Mouse (Mus musculus) bone marrow, adult 2 months (tissue): ENCODE data around the gene Hmgcl. TPM values are rescaled to one million over a fixed set of nuclear protein-coding genes. Genes with fewer than 3 reads are reported as not detected.

Source experiments
- H3K27ac ChIP-seq: fragments of 200-500 bp; 2 replicates; pipeline ENCODE4 v1.5.1; 2012; ENCODE audit warnings: low read depth, mild to moderate bottlenecking, control low read depth, inconsistent platforms, low read length; ENCODE audit not compliant: control insufficient read depth, poor library complexity, insufficient read depth
- H3K4me1 ChIP-seq: fragments of 200-500 bp; 2 replicates; pipeline ENCODE4 v1.6.1; 2011; ENCODE audit warnings: low read length; ENCODE audit not compliant: control insufficient read depth, insufficient read depth
- H3K4me3 ChIP-seq: fragments of 200-500 bp; replicated peaks from 2 replicates; pipeline ENCODE3; 2011; ENCODE audit warnings: mild to moderate bottlenecking, low read depth, low read length, control low read depth; ENCODE audit not compliant: control insufficient read depth
- CTCF ChIP-seq: fragments of 200-500 bp; IDR thresholded peaks from 2 replicates; pipeline ENCODE4 v1.5.1; 2011; ENCODE audit warnings: low read length, control low read depth; ENCODE audit not compliant: control insufficient read depth, insufficient read depth
- POLR2A ChIP-seq: fragments of 200-500 bp; IDR thresholded peaks from 2 replicates; pipeline ENCODE4 v1.6.1; 2011; ENCODE audit warnings: low read depth, mild to moderate bottlenecking, control low read depth, low read length, borderline replicate concordance; ENCODE audit not compliant: control insufficient read depth
- WGBS: fragments of 180-500 bp; shearing (Covaris S2); methylation state at CpG from one replicate; pipeline ENCODE4 v1.1.7; 2018; 5-methylcytosine and 5-hydroxymethylcytosine counted together
- polyA plus RNA-seq: library from polyadenylated mRNA; stranded (reverse); fragments of >200 nt; gene quantifications from 2 replicates; pipeline ENCODE4 v1.2.4, GENCODE M21; 2011; ENCODE audit warnings: low replicate concordance; ENCODE audit not compliant: missing spikeins, insufficient read depth, insufficient read length

Hmgcl gene
- polyA plus RNA-seq: 39.0 and 65.5 TPM in 2 replicates

DNA sequence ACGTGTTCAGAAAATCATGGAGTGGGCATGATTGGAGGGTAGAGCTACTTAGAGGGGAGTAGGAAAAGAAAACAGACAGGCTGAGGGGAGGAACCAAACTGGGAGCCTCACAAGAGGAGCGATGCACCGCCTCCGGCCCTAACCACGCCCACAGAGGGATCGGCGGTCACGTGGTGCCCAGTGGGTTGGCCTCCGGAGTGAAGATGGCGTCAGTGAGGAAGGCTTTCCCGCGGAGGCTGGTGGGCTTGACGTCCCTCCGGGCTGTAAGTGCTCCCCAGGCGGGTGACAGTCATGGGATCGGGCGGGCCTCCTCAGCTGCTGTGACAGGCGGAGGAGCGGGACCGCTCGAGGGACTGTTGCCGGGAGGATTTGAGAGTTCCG, at the start of gene Hmgcl:
Gene Hmgcl, plus strand, starts transcription at position 171 of the 381 bp plus-strand sequence.
- TF ChIP-seq POLR2A (peak; percentile 96), CTCF (no peak)
- H3K27ac ChIP-seq: peak within 1 kb of the TSS; percentile 89
- peaks cover 2% of the 10 kb centered on the region; the same call in 1 of the 2 replicates for H3K4me1 ChIP-seq
- WGBS: under 1% methylated on average over 23 of the region's 23 CpGs
- peak within 1 kb of the TSS; percentile 98 for H3K4me3 ChIP-seq

DNA sequence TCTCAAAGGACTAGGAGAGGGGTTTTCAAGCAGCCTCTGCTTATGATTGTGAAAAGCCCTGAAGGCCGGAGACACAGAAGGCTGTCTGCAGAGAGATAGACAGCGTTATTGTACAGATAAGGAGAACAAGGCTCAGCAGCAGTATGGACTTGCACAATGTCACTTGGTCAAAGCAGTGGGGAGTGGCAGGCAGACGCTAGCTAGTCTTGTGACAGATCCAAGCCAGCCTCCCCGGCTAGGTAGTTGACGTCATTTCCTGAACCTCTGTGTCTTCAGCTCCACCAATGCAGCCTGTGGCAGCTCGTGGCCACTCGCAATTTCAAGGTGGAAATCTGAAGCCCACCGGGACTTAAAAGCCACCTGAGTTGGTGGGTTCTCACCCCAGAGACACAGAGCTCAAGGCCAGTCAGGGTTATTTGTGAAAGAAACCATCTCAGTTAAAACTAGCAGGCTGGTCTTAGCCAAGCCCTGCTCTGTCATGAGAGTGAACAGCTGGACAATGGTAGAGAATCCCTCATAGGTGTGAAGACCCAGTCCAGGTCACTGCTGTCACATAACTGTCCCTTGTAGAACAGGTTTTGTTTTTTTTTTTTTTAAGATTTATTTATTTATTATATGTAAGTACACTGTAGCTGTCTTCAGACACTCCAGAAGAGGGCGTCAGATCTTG, 47.7 kb upstream of the Hmgcl start:
- no peak for TF ChIP-seq POLR2A
- TF ChIP-seq CTCF: no peak
- Histone ChIP-seq H3K4me3 (peak overlapping the region; percentile 5), H3K4me1 (peaks cover 10% of the 10 kb centered on the region; the same call in 1 of the 2 replicates), H3K27ac (peak overlapping the region; percentile 91)
- 9% methylated on average over 9 of the region's 9 CpGs for WGBS

DNA sequence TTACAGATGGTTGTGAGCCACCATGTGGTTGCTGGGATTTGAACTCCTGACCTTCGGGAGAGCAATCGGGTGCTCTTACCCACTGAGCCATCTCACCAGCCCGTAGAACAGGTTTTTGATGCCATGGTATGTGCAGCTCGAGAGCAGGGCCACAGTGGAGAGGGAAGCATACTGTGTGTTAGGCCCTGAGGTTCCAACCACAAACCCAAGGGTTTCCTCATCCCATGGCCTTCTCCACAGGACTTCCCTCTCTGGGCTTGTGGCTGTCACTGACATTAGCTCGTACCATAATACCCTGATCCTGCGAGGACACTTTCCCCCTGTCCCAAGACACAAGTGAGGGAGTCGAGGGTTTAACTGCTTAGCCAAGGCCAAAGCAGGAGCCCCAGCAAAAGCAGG, 47.2 kb upstream of the Hmgcl start:
- H3K27ac ChIP-seq: peak overlapping the region; percentile 61
- WGBS: 27% methylated on average over 7 of the region's 7 CpGs
- peaks cover 10% of the 10 kb centered on the region; the same call in 1 of the 2 replicates for H3K4me1 ChIP-seq
- H3K4me3 ChIP-seq: no peak overlapping the region
- TF ChIP-seq CTCF: no peak
- TF ChIP-seq POLR2A: no peak

DNA sequence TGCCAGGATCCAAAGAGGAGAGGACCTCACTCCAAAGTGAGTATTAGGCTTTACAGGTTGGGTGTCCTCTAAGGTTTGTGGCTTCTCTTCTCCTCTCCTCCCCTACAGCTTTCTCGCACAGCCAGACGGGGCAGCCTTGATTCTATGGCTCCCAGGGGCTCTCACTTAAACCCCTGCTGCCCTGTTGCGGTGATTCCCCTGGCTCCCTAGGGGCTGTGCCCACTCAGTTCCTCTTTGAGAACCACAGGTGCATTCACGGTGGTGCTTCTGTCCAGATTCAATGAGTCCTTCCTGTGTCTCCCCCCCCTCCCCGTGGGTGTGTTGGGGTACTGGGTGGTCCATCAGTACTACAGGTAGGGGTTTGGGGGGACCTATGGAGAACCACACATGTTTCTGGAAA, 46.2 kb upstream of the Hmgcl start:
- H3K4me3 ChIP-seq: no peak overlapping the region
- peak overlapping the region; percentile 16 for H3K27ac ChIP-seq
- TF ChIP-seq POLR2A: no peak
- TF ChIP-seq CTCF: no peak
- 44% methylated on average over 5 of the region's 5 CpGs for WGBS
- peaks cover 8% of the 10 kb centered on the region; the same call in 1 of the 2 replicates for H3K4me1 ChIP-seq

DNA sequence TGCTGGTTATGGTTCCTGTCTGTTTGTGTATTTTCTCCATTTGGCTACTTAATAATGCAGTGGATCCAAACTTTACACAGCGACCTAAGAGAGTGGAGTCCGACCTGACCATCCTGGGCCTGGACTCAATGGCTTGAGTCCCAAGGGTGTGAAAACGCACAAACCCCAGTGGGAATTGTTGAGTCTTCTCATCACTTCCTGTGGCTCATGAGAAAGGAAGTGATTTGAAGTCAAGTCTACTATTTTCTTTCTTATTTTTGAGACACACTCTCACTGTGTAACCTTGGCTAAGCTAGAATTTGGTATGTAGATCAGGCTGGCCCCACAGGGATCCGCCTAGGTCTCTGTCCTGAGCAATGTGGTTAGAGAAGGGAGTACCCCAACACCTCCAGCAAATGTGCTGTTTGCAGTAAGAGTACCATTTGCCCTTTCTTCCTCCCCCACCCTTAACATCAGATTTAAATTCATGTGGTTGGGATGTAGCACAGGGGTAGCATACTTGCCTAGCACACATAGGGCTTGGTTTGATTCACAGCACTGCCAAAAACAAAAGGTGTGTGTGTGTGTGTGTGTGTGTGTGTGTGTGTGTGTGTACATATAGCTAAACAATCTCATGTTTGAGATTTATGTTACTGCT, 43.5 kb upstream of the Hmgcl start:
- Histone ChIP-seq H3K27ac (peak overlapping the region; percentile 43; the same call in 1 of the 2 replicates), H3K4me3 (no peak overlapping the region), H3K4me1 (peaks cover 6% of the 10 kb centered on the region; the same call in 1 of the 2 replicates)
- WGBS: 70% methylated on average over 4 of the region's 4 CpGs
- TF ChIP-seq CTCF: no peak
- no peak for TF ChIP-seq POLR2A

DNA sequence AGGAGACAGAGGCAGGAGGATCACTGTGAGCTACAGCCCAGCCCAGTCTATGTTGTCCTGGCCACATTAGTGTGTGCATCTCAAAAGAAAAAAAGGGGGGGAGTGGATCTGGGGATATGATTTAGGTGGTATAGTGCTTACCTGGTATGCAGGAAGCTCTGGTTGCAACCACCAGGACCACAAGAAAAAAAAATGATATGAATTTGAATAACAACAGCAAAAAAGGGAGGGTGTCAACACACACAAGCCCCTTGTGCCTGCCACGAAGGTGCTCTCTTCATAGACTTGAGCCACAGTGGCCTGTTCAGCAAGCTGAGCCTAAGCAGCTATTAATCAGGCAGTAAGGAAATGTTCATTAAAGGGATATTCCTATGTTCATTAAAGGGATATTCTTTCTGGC, 41.4 kb upstream of the Hmgcl start:
- WGBS: 68% methylated on average over 1 of the region's 1 CpGs
- no peak for TF ChIP-seq POLR2A
- no peak for TF ChIP-seq CTCF

DNA sequence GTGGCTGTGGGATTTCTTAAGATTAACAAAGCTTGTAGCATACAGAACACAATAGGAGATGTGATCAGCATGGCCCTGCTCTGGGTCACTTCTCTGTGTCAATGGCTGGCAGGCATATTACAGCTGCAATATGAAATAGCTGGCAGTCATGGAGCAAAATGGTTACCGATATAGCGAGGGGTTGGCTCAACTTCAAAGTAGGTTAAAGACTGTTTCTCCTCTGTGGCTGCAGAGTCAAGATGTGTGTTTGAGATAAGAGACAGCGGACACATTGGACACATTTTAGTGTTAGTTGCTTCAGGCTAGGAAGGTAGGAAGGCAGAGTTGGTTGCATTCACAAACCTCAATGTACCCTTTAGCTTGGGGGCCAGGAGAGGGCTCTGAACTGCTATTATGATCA, 39.6 kb upstream of the Hmgcl start:
- H3K27ac ChIP-seq: no peak overlapping the region

More for the DNA sequence above, 41.4 kb upstream of the Hmgcl start:
- H3K4me1 ChIP-seq: peaks cover 3% of the 10 kb centered on the region; the same call in 1 of the 2 replicates
- H3K27ac ChIP-seq: no peak overlapping the region
- no peak overlapping the region for H3K4me3 ChIP-seq

DNA sequence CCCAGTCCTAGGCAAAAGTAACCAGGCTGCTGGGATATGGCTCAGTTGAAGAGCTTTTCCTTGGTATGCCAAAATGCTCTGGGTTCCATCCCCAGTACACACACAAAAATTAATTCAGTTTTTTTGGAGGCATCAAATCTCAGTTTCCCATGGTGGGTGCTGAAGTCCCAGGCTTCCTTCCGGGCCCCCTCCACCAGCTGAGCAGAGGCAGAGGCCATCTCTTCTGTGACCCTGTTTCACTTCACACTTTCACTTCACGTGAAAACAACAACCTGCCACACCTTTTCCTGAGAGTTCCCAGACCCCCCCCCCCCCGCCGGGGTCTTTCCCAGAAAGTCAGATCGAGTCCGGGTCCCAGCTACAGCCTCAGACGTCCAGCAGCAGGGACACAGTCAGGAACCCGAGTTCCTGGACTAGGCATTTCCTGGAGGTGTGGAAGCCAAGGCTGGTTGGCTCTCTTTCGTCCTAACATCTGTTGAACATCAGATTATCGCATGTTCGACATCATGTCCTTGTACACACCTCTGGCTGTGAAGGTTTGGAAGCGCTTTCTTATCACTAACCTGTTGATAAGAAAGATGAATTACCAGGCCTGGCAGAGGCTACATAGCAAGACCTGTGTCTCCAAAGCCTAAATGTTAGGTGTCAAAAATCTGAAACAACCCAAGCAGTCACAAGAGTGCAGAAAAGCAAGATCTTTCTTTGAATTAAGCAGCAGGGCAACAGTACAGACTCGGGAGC, 36.8 kb upstream of the Hmgcl start:
- Histone ChIP-seq H3K27ac (peak overlapping the region; percentile 59), H3K4me1 (peaks cover 4% of the 10 kb centered on the region; the same call in 1 of the 2 replicates), H3K4me3 (no peak overlapping the region)
- WGBS: 68% methylated on average over 13 of the region's 13 CpGs
- TF ChIP-seq CTCF (no peak), POLR2A (no peak)

More for the DNA sequence above, 39.6 kb upstream of the Hmgcl start:
- no peak for TF ChIP-seq CTCF
- TF ChIP-seq POLR2A: no peak
- no peak overlapping the region for H3K4me3 ChIP-seq
- H3K4me1 ChIP-seq: peaks cover 4% of the 10 kb centered on the region; the same call in 1 of the 2 replicates
- 34% methylated on average over 3 of the region's 3 CpGs for WGBS
